Mouse (Mus musculus): Measurements from ENCODE around the gene Cradd.

The Cradd gene

DNA sequence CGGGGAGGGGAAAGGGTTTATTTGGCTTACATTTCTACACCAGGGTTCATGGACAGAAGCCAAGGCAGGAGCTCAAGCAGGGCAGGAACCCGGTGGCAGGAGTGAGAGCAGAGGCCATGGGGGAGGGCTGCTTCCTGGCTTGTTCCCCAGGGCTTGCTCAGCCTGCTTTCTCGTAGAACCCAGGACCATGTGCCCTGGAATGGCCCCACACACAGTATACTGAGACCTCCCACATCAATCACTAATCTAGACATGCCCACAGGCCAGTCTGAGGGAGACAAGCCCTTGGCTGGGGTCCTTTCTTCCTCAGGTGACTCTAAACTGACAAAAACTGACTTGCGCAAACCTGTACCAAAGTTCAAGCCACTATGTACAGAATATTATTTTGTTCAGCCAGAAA is 19.7 kb downstream of the Cradd start:
- no peak for DNase-seq

DNA sequence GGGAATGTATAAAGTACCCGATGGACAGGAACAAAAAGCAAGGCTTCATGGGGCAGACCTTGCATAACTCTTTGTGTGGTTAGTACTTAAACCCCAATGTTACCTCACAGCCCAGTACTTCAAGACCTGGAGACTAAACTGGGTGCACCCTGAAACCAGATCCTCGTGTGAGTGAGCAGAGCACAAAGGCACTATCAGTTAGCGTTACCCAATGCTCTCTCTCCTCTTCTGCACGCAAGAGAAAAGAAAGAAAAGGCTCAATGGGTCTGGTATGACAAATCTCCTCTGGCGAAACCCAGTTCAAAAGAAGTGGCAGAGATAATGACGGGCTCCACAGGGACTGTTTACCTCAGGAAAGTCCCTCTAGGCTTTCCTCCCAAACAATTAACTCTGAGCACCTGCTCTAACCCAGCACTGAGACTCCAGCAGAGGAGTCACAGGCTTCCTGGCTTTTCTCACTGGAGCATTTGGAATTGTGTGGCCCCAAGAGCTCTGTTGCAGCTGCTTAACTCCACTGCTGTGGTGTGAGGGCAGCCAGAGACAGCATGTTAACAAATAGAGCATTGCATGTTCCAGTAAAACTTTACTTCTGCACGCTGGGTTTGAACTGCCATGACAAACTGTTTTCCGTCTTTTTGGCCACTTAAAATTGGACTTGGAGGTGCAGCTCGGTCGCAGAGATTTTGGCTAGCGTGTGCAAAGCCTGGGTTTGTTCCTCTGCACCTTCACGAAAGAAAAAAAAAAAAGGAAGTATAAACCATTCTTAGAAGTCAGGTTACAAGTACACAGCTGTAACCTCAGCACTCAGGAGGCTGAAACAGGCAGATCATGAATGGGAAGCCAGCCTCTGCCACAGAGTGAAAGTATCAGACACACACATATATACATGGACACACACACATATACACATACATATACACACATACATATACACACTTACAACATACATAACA is 21.4 kb downstream of the Cradd start:
- no peak for DNase-seq

DNA sequence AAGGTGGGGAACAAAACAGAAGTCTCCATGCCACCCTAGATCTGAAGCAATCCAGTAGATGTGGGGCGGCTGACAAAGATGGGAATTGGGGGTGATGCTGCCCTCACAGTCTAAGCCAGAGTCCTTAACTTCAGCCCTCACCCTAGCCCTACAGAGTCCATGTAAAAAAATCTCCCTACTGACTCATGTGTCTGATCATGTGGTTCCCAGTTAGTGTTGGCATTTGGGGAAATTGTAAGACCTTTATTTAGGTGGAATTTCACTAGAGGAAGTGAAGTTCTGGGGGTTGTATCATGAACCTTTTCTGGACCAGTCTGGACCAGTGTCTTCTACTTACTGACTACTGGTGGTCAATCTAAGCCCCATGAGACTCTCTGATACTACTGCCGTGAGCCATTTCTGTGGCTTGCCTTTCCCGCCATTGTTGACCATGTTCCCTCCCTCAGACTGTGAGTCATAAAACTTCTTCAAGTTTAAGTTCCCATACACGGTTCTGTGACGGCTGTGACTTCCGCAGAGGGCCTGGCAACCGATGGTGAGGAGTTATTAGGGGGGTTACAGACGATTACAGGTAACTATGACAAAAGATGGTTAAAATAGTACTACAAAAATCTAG is 23.6 kb downstream of the Cradd start:
- no peak for DNase-seq

DNA sequence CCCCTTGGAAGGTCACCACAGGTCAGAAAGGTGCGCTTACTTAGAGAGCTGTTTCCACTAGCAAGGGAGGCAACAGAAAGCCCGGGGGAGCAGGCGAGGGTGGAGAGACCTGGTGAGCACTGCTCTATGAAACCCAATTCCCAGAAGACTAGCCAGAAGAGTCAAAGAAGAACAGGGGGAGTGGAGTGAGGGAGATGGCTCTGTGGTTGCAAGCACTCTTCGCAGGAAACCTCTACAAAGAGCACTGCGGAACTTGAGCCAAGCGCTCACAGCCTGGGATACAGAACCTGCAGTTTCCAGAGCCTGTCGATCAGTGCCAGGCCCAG is 24.2 kb downstream of the Cradd start:
- no peak for DNase-seq

DNA sequence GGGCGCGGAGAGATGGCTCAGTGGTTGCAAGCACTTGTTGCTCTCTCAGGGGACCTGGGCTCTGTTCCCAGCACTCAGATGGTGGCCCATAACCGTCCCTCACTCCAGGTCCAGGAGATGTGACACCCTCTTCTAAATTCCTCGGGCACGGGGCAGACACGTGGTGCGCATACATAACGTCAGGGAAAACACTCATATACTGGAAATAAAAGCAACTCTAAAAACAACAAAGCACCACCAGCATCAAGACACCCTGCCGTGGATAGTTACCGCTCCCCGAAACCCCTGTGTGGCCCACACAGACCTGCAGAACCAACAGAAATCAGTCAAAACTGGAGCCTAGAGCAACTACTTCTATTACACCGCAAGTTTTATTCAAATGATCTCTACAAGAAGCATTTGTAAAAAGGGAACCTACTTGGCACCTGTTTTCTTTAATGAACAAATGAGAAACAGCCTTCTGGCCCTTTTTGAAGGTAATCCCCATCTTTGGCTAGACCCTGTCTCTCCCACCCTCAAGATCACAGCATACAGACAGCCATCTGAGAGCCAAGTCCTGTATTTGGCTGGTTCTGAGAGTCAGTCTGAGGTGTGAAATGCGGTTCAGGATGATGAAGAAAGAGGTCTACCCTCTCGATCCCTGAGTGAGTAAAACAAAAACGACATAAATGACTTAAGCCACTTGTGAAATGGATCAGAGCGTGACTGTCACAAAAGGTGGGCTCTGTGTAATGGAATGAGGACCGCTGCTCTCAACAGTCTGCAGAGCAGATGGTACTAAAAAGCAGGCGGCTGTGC is 24.7 kb downstream of the Cradd start:
- no peak for DNase-seq

DNA sequence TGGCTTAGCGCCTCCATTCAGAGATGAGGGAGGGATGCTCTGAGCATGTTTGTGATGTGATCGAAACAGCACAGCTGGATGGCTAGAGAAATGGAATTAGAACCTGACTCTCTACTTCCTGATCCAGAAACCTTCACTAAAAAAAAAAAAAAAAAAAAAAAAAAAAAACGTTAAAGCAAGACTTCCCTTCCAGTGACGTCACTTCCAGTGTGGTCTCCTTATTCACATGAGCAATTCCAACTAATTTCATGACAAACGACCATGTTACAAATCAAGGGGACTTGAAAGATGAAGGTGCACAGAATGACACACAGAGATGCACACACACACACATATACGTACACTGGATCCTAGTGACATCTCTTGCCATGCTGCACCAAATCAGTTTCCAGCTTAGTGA is 25.4 kb downstream of the Cradd start:
- DNase-seq = no peak

DNA sequence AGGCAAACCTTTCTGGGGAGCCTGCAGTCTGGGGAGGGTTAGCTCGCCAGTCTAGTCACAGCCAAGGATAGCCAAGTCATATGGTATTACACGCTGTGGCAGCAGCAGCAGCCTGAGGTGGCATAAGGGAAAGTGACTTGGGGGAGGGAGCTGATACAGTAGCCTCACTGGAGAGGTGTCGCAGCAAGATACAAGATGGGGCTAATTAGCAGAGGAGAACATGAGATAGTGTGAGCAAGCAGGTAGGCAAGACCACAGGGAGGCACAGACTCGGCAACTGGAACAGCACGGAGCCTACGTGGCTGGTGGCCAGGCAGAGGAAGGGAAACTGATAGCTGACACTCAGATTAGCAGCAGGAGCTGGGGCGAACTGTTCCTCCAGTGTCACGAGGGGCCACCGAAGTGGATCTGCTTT is 26.2 kb downstream of the Cradd start:
- no peak for DNase-seq

DNA sequence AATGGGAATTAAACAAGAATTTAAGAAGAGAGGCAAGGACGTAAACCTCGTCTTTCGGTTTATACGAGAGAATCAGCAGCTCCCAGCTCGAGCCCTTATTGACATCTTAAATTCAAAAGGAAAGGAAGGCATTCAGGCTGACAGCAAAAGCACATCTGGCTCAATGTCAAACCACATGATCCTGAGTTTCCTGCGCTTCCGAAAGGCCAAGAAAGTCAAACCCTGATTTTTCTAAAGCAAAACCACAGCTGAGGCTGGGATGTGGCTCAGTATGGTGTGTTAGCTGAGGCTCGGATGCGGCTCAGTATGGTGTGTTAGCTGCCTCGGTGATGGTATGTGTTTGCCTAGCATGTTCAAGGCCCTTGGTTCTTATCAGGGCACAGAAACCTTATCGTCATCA is 26.9 kb downstream of the Cradd start:
- DNase-seq = no peak

DNA sequence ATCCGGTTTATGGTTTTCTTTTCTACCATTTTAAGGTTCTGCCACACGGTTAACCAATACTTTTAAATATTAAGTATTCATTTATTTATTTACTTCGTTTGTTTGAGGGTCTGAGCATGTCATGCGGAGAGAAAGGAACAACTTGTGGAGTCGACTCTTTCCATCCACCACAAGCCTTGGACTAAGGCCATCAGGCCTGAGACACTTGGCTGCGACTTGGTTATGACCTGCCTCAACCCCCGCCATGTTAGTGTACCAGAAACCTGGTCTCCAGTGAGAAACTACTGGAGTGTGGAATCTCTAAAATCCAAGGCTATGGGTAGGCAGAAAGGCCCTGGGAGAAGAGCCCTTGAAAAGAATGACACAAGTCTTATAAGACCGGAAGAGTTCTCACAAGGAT is 30.7 kb downstream of the Cradd start:
- DNase-seq = no peak

DNA sequence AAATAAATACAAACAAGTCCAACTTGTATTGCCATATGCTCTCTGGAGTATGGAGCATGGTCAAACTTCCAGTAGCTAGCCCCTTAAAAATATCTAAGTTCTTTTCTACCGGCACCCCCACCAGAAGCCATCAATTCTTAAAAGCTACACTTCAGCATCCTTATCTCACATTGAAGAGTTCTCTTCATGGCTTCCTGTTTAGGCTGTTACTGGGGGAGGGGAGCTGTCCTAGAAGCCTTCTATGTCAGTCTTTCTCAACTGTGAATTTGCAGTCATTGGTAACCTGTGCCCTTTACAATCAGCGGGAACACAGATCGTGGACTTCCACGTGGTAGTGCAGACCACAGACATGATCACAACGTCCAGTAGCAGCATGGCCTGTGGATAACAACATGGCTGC is 31.7 kb downstream of the Cradd start:
- DNase-seq = no peak

DNA sequence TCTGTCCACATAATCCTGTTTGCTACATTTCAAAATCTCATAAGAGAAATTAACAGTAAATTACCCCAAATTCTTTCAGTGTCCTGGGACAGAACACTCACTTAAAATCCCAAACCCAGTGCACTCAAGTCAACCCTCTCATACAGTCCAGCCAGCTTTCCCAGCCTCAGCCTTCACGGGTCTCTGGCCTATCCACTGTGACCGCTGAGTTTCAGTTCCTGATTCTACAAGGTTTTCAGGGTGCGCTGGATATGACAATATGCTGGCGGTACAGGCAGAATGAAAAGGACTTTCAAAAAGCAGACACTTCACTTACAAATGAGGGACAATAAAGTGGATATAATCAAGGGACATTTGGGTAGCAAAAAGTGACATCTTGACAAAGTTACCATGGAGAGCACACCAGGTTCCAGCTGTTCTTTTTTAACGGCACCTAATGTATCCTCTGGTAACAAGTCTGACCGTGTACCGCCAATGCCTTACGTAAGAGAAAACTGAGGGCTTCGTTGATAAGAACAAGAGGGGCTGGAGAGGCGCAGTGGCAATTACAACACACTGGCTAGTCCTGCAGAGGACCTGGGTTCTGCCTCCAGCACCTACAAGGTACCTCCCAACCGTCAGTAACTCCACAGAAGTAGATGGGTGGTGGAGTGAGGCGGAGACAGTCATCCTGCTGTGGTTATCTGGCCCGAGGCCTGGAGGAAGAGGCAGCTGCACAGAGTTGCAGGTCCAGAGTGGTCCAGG is 32.6 kb downstream of the Cradd start:
- no peak for DNase-seq

DNA sequence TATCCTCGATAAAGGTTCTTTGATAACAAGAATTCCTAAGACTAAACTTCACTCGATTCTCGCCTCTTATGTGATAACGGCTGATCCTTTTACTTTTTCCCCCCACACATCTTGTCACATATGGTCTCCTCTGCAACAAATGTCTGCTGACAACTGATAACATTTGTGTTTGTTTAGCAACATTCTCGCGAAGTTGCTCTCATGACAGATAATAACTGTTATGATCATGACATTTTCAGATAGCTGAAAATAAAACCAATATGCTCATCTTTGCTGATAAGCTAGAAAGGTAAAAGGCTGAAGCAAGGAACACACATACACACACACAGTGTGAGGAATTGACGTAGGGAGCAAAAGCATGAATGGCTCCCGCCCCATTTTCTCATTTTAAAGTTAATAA is 34.1 kb downstream of the Cradd start:
- no peak for DNase-seq

DNA sequence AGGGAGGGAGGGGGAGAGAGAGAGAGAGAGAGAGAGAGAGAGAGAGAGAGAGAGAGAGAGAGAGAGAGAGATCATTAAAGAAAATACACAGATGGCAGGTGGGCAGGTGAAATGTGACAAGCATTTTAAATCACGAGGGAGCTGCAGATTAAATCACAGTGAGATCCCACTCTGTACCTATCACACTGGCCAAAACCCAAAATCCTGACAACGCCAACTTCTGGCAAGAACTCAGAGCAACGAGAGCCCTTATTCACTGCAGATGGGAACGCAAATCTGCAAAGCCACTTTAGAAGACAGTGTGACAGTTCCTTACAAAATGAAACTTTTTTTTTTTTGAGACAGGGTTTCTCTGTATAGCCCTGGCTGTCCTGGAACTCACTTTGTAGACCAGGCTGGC is 35.7 kb downstream of the Cradd start:
- no peak for DNase-seq

DNA sequence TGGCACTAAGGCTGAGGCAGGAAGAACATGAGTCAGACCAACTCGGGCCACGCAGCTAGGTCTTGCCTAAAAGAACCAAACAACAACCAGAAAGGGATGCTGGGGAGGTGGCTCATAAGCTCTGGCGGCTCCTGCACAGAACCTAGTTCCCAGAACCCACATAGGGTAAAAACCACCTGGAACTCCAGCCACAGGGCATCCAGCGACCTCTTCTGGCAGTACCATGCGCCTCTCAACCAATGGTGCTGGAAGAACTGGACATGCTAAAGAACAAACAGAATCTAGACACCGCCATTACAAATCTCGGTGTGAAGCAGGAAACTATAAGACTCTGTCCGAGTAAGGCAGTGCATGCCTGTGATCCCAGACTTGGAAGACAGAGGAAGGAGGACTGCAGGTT is 36.6 kb downstream of the Cradd start:
- no peak for DNase-seq

DNA sequence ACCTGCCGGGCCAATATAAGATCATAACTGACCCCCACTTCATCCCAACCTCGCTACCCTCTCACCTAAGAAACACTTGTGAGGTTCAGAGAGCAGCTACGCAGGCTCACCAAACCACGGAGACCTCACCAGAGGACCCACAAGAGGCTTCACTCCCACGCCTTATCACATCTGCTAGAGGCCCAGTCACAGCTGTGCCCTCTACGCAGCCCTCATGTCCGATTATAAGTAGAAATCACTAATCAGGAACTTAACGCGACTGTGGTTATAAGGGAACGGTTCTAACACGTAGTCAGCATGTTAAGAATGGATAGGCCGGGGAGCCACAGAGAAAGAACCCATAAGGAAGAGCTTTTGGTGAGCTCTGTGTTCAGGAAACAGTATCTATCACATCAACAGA is 40.5 kb downstream of the Cradd start:
- no peak for DNase-seq

DNA sequence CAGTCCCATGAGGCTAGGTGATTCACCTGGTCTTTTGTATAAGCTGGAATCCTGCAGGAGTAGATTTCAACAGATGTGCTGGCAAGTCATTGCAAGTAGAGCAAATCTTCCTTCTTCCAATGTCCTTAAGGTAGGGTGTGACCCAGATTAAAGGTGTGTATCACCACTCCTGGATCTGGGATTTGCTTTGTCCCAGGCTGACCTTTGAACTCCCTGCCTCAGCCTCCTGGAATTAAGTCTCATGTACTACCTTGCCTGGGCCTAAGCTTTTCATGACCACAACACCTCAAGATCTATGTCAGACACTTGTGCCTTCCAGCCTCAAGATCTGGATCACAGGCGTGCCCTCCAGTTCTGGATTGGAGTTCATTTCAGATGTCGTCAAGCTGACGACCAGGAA is 41.9 kb downstream of the Cradd start:
- DNase-seq = no peak

DNA sequence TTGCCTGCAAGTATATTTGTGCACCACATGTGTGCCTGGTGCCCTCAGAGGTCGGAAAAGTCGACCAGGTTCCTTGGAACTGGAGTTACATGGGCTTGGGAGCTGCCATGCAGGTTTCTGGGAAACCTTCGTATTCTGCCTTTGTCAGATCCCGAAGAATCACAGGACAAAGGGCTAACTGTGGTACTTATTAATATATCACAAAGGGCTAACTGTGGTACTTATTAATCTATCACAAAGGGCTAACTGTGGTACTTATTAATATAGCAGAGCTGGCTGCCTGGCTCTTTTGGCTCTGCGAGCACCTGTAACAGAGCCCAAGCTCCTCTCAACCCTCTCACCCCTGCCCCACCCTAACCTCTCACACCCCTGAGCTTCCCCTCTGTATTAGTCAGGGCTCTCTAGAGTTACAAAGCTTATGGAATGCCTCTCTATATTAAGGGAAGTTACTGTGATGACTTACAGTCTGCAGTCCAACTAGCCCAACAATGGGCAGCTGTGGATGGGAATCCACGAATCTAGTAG is 42.4 kb downstream of the Cradd start:
- DNase-seq = no peak

DNA sequence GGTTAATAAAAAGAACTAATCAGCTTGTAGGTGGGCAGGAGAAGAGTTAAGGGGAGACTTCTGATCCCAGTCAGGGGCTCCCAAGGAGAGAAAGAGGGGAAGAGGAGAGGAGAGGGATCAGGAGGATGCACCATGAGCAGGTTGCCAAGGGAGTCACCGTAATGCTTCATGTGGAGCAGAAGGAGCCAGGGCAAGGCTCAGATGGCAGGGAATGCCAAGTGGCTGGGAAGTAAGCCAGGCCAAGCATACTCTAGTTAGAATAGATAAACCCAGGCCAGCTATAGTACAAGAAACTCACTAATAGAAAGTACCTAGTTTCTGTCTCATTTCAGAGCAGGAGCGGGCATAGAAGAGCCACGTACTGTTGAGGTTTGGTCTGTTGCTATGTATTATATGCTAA is 43.6 kb downstream of the Cradd start:
- DNase-seq = no peak

DNA sequence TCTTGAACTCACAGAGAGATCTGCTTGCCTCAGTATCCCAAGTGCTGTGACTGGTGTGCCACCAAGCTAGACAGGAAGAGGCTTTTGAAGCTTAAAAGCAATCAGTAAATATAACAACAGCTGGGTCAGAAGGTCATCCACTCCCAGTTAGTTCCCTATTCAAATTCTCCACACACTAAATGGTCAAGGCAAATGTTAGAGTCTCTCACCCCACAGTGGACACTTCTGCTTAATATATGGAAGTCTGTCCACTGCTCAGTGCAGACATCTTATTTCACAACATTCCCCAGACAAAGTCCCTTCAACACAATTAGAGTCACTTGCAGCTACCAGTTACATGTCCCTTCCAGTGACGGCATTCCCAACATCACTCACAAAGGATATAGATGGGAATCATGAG is 44.5 kb downstream of the Cradd start:
- no peak for DNase-seq

DNA sequence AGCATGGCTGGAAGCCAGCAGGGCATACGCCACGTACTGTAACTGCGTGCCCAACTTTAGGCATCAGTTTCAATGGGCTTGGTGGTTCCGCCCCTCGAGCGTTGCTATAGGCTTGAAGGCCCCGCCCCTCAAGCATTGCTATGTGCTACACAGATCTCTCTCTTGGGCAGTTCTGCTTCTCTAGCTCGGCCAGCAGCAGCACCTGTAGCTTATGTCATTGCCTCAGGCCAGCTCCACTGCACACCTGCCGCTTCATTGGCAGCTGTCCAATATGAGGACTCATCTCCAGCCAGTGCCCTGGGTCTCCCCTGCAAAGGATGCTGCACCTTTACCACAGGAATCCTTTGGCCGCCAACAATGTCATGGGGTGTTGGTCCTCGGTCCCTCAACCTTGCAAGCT is 45.8 kb downstream of the Cradd start:
- DNase-seq = no peak

DNA sequence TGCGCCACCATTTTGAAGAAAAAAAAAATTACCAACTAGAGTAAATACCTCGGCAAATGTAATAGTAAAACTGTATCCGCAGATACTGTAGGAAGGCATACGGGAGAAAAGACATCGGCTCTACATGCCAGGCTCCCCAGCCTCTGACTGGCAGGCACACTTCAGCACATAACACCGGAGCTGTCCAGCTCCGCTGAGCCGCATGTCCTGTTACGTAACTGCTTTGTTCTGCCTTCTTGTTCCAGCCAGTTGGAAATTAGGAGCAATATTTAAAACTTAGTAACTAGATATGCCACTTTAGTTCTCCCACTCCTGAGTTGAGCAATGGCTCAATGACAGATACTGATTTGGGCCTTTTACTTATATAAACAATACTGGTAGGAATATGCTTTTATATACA is 48.4 kb downstream of the Cradd start:
- DNase-seq = no peak

DNA sequence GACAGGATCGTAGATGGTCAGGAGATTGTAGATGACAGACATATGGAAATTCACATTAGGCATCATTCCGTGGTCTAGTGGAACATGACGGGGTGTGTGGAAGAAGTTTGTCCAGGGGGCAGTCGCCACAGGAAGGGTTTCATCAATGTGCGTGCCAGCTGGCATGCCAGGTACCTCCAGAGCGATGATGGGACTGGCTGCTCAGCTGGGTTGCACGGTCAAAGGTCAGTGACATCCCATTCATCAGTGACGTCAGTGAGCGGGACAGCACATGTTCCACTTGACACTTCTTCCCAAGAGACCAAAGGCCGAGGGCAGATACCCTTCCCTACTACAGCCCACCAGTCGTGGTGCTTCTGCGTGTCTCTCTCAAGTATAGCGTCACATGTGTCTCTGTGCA is 50.7 kb downstream of the Cradd start:
- DNase-seq = no peak

DNA sequence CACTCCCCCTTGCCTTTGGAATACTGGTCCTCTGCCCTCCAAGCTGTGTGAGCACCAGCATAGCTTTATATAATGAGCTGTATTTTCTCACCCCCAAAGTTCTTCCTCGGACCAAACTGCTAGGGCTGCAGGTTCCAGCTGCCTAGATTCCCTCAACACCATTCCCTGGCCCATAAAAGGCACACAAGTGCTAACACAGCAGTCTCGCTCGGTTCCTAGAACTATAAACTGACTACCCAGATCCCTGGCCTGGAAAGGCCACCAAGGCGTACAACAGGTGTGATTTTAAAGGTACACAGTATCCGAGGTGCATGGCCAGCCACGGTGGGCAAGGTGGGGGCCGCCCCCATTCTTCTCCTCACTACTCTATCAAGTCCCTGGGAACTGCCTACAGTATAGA is 54.8 kb downstream of the Cradd start:
- DNase-seq = no peak

Measured in thymus, postnatal 14 days (tissue).